Mouse (Mus musculus): ENCODE data around the gene Cc2d1a.

GRCm38 (mm10) chr8:84098376-84098775, 49.4 kb downstream of the Cc2d1a start:
- TF ChIP-seq ZNF384 (IDR thresholded peaks at IDR 0.05; ENCODE audit: low read depth, low read length) (no peak), ZC3H11A (IDR thresholded peaks at IDR 0.05; ENCODE audit: borderline replicate concordance, low read depth, low read length) (no peak), CHD2 (IDR thresholded peaks at IDR 0.05; ENCODE audit: low read depth, low read length) (no peak), HCFC1 (IDR thresholded peaks at IDR 0.05; ENCODE audit: borderline replicate concordance, insufficient read depth, low read length) (no peak), MAFK (IDR thresholded peaks at IDR 0.05; ENCODE audit: insufficient read depth, low read depth, low read length) (no peak)

Measured in ES-E14 (cell line).